Mouse (Mus musculus) small intestine, adult 2 months (tissue): ENCODE data around the gene Miga2.

ENCODE experiments used
- CTCF ChIP-seq: fragments of 200-500 bp; IDR thresholded peaks from 2 replicates; pipeline ENCODE4 v1.5.1; 2012; ENCODE audit warnings: low read depth, mild to moderate bottlenecking, control low read depth, inconsistent platforms, low read length, moderate library complexity, mixed read lengths; ENCODE audit not compliant: insufficient replicate concordance, insufficient read length; ENCODE audit errors: extremely low read depth
- POLR2A ChIP-seq: fragments of 200-500 bp; IDR thresholded peaks from 2 replicates; pipeline ENCODE4 v1.6.1; 2012; ENCODE audit warnings: low read depth, mild to moderate bottlenecking, control low read depth, inconsistent platforms, low read length, moderate library complexity

DNA sequence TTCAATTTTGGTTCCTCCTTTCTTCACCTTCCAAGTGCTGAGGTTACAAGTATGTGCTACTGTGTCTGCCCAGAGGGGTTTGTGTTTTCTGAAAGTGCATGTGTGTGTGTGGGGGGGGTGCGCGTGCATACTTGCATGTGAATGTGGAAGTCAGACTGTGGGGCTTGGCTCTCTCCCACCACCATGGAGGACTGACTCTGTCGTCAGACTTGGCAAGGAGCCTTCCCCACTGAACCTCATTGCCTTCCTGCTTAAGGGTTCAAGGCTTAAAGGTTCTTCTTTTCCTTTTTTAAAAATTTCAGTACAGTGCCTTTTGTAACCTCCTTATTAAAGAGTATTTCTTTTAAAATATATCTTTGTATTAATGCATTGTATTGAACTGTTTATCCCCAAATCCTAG lies 35.2 kb upstream of the Miga2 start:
- TF ChIP-seq POLR2A (no peak), CTCF (no peak)
